Mouse (Mus musculus) embryonic facial prominence, embryonic 11.5 days (tissue): ENCODE measurements at regions not wholly inside any gene's neighbourhood (a gene's known extent, or its start where the extent isn't known, plus 50 kb on each side); places are given as distances from the start of the nearest gene placed in this dataset.

Experiments
- ATAC-seq: fragments of 200-750 bp; cut with Nextera tagmentation; replicated peaks from 2 replicates; pipeline ENCODE4 v1.8.0; 2017; ENCODE audit warnings: low read depth; ENCODE audit not compliant: insufficient number of reproducible peaks, low FRiP score, low TSS enrichment
- DNase-seq: peaks from one replicate; pipeline ENCODE4 v3.0.0-alpha.2; 2015; ENCODE audit warnings: low spot score
- H3K27ac ChIP-seq: fragments of 300-500 bp; sonication (generic); replicated peaks from 2 replicates; pipeline ENCODE4 v1.5.1; 2014; ENCODE audit warnings: mild to moderate bottlenecking, low read depth, low read length, control low read depth
- H3K27me3 ChIP-seq: fragments of 300-500 bp; sonication (generic); 2 replicates; pipeline ENCODE4 v1.6.1; 2014; ENCODE audit warnings: mild to moderate bottlenecking, low read length, moderate library complexity, mixed read lengths; ENCODE audit not compliant: control insufficient read depth, insufficient read depth
- H3K36me3 ChIP-seq: fragments of 300-500 bp; sonication (generic); replicated peaks from 2 replicates; pipeline ENCODE4 v1.6.1; 2014; ENCODE audit warnings: low read depth, mild to moderate bottlenecking, low read length, moderate library complexity, mixed read lengths; ENCODE audit not compliant: control insufficient read depth, insufficient read depth
- H3K4me1 ChIP-seq: fragments of 300-500 bp; sonication (generic); 2 replicates; pipeline ENCODE4 v1.6.1; 2014; ENCODE audit warnings: low read length, mixed read lengths; ENCODE audit not compliant: control insufficient read depth, insufficient read depth
- H3K4me2 ChIP-seq: fragments of 300-500 bp; sonication (generic); 2 replicates; pipeline ENCODE4 v1.6.1; 2014; ENCODE audit warnings: low read depth, mild to moderate bottlenecking, control low read depth, low read length, moderate library complexity
- H3K4me3 ChIP-seq: fragments of 300-500 bp; sonication (generic); 2 replicates; pipeline ENCODE4 v1.5.1; 2014; ENCODE audit warnings: low read depth, low read length, control low read depth
- H3K9ac ChIP-seq: fragments of 300-500 bp; sonication (generic); replicated peaks from 2 replicates; pipeline ENCODE4 v1.6.1; 2014; ENCODE audit warnings: mild to moderate bottlenecking, control low read depth, low read length
- H3K9me3 ChIP-seq: fragments of 300-500 bp; sonication (generic); replicated peaks from 2 replicates; pipeline ENCODE4 v1.6.1; 2016; ENCODE audit warnings: mild to moderate bottlenecking, low read length, inconsistent platforms, mixed read lengths; ENCODE audit not compliant: control insufficient read depth
- WGBS: fragments of 180-500 bp; shearing (Covaris S2); extraction: QIAGEN DNeasy Blood & Tissue Kit; methylation state at CpG from one replicate; pipeline ENCODE4 v1.1.7; 2014; 5-methylcytosine and 5-hydroxymethylcytosine counted together

GRCm38 (mm10) chr14:113112320-113112719, 202.1 kb upstream of the Tpm3-rs7 start:
- no peak overlapping the region for H3K4me2 ChIP-seq
- H3K4me3 ChIP-seq: no peak overlapping the region
- H3K36me3 ChIP-seq: no peaks in the 10 kb centered on the region
- DNase-seq (no peak), ATAC-seq (no peak)
- H3K27me3 ChIP-seq: no peaks in the 10 kb centered on the region
- H3K9ac ChIP-seq: no peak overlapping the region
- 77% methylated on average over 1 of the region's 1 CpGs for WGBS
- no peak overlapping the region for H3K27ac ChIP-seq
- H3K9me3 ChIP-seq: no peaks in the 10 kb centered on the region
- no peaks in the 10 kb centered on the region for H3K4me1 ChIP-seq

GRCm38 (mm10) chr14:113138823-113139222, 175.6 kb upstream of the Tpm3-rs7 start:
- Histone ChIP-seq H3K36me3 (no peaks in the 10 kb centered on the region), H3K27ac (no peak overlapping the region), H3K4me1 (no peaks in the 10 kb centered on the region), H3K27me3 (no peaks in the 10 kb centered on the region), H3K9ac (no peak overlapping the region), H3K4me3 (no peak overlapping the region), H3K4me2 (no peak overlapping the region), H3K9me3 (no peaks in the 10 kb centered on the region)
- DNase-seq (no peak), ATAC-seq (no peak)
- 88% methylated on average over 2 of the region's 2 CpGs for WGBS

DNA sequence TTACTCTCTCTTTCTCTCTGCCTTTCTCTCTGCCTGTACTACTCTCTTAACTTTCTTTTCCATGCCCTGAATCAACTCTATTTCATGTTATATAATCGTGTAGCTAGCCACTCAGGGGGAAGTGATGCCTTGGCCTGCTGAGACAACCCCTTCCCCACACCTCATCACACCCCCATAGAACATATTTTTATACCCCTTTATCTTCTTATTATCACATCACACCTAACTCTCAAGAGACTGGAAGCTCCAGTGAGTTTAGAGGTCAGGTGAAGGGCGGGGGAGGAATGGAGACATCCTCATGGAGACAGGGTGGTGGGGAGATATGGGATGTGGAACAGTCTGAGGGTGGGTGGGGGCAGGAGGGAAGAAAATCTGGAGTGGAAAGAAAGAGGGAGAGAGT, 145.8 kb upstream of the Tpm3-rs7 start:
- DNase-seq (no peak), ATAC-seq (no peak)
- Histone ChIP-seq H3K4me2 (no peak overlapping the region), H3K27me3 (no peaks in the 10 kb centered on the region), H3K4me3 (no peak overlapping the region), H3K9me3 (no peaks in the 10 kb centered on the region), H3K9ac (no peak overlapping the region), H3K36me3 (no peaks in the 10 kb centered on the region), H3K4me1 (no peaks in the 10 kb centered on the region), H3K27ac (no peak overlapping the region)
- 74% methylated on average over 2 of the region's 2 CpGs for WGBS

GRCm38 (mm10) chr14:113182345-113182997, 131.9 kb upstream of the Tpm3-rs7 start:
- Histone ChIP-seq H3K4me3 (no peak overlapping the region), H3K9ac (no peak overlapping the region), H3K27me3 (no peaks in the 10 kb centered on the region), H3K4me1 (no peaks in the 10 kb centered on the region), H3K9me3 (no peaks in the 10 kb centered on the region), H3K4me2 (no peak overlapping the region), H3K36me3 (no peaks in the 10 kb centered on the region), H3K27ac (no peak overlapping the region)
- ATAC-seq (no peak), DNase-seq (peak; percentile 18)
- 32% methylated on average over 16 of the region's 16 CpGs for WGBS

GRCm38 (mm10) chr14:113211968-113212367, 102.4 kb upstream of the Tpm3-rs7 start:
- Histone ChIP-seq H3K27ac (no peak overlapping the region), H3K4me1 (no peaks in the 10 kb centered on the region), H3K4me3 (no peak overlapping the region), H3K4me2 (no peak overlapping the region), H3K9me3 (no peaks in the 10 kb centered on the region), H3K27me3 (no peaks in the 10 kb centered on the region), H3K9ac (no peak overlapping the region), H3K36me3 (no peaks in the 10 kb centered on the region)
- DNase-seq (no peak), ATAC-seq (no peak)
- WGBS: 88% methylated on average over 5 of the region's 5 CpGs
